Mouse (Mus musculus): ENCODE measurements around the gene Stox2.

Gene Stox2

DNA sequence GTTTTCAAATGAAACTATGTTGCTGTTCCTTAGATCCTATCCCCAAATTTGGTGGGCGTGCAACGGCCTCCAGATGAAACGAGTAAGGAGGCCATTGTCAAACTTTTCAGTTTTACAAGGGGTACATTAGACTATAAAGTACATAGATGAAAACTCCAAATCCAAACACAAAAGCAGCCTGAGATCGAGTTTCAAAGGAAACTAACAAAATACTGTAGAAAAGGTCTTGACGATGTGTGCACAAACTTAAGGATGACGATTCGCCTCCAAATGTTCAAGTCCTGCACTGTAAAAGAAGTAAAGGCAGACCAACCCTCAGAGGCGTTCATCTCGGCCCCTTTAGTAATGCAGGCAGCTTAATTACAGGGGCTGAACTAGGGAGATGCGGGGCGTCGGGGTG lies 34.8 kb downstream of the Stox2 start:
- DNase-seq (ENCODE audit: extremely low read depth, insufficient read length, low spot score), result no peak

- no peak for DNase-seq (ENCODE audit: extremely low read depth, insufficient read length, low spot score)
Observed at GRCm38 (mm10) chr8:47409061-47409460, 37.1 kb downstream of the Stox2 start.

DNA sequence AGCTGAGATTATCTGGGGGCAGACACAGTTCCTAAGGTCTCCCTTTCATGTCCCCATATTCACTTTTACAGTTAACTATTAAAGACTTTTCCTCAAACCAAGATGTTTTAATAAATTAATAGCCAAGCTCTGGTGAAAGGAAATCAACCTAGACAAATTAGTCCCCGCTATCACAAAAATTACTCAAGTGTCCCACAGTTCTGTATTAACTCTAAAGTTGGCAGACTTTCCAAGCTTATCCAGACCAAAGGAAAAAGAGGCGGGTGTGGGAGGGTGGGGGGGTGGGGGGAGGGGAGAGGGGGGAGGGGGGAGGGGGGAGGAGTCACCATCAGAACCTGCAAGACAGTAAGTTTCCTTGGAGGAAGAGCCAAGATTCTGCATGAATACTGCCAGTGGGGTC lies 41.3 kb downstream of the Stox2 start:
- no peak for DNase-seq (ENCODE audit: extremely low read depth, insufficient read length, low spot score)

- no peak for DNase-seq (ENCODE audit: extremely low read depth, insufficient read length, low spot score)
Observed at GRCm38 (mm10) chr8:47392927-47393326, 53.2 kb downstream of the Stox2 start.

- no peak for DNase-seq (ENCODE audit: extremely low read depth, insufficient read length, low spot score)
Observed at GRCm38 (mm10) chr8:47392290-47392689, 53.9 kb downstream of the Stox2 start.

DNA sequence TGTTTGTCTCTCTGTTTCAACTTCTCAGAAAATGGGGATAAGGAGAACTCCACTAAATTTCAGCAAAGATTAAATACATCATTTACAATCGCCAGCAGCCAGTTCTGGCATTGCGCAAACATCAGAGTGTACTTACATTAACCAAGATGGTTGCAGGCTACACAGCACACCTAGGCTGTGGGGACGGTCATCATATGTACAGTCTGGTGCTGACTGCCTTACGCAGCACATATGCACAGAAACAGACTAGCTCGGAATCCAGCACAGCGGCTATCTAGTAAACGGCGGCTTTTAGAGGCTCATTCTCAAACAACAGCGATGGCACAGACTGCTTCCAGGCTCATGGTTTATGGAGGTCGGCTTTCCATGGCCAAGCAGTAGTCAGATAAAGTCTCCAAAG lies 54.3 kb downstream of the Stox2 start:
- no peak for DNase-seq (ENCODE audit: extremely low read depth, insufficient read length, low spot score)

GRCm38 (mm10) chr8:47389430-47389829 lies 56.7 kb downstream of the Stox2 start:
- DNase-seq (ENCODE audit: extremely low read depth, insufficient read length, low spot score), result no peak

GRCm38 (mm10) chr8:47388171-47388570 lies 58.0 kb downstream of the Stox2 start:
- DNase-seq (ENCODE audit: extremely low read depth, insufficient read length, low spot score), result no peak

GRCm38 (mm10) chr8:47385810-47386209 lies 60.4 kb downstream of the Stox2 start:
- no peak for DNase-seq (ENCODE audit: extremely low read depth, insufficient read length, low spot score)

DNA sequence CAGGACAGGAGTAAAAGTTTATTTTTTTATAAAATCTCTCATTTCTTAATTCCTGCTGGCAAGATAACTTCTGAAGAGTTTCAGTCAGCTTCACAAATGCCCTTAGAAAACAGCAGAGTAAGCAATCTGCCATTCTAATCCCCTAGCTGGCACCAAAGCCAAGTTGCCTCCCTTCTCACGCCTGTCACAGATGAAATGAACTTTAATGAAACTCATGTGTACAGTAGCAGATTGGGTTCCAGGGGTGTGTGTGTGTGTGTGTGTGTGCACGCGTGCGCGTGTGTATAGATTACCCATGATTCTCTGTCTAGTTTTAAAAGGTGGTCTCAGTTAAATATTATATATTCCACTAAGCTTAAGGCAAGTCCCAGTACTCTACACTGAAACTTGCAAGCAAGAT lies 62.0 kb downstream of the Stox2 start:
- DNase-seq (ENCODE audit: extremely low read depth, insufficient read length, low spot score), result no peak

GRCm38 (mm10) chr8:47383632-47384031 lies 62.5 kb downstream of the Stox2 start:
- no peak for DNase-seq (ENCODE audit: extremely low read depth, insufficient read length, low spot score)

GRCm38 (mm10) chr8:47381216-47381615 lies 64.9 kb downstream of the Stox2 start:
- DNase-seq (ENCODE audit: extremely low read depth, insufficient read length, low spot score), result no peak

GRCm38 (mm10) chr8:47380725-47381124 lies 65.4 kb downstream of the Stox2 start:
- DNase-seq (ENCODE audit: extremely low read depth, insufficient read length, low spot score), result no peak

GRCm38 (mm10) chr8:47380075-47380474 lies 66.1 kb downstream of the Stox2 start:
- no peak for DNase-seq (ENCODE audit: extremely low read depth, insufficient read length, low spot score)

DNA sequence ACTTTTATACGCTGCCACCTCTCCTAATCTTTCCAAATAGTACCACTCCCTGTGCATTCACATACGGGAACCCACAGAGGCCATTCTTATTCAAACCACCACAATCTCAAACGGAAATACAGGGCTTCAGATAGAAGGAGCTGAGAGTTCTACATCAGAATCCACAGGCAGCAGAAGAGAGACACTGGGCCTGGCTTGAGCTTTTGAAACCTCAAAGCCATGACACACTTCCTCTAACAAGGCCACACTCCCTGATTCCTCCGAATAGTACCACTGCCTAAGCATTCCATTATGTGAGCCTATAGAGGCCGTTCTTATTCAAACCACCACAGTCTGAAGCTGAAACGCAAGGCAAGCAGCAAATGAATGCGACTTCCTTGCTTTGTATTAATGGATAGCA lies 69.5 kb downstream of the Stox2 start:
- no peak for DNase-seq (ENCODE audit: extremely low read depth, insufficient read length, low spot score)

GRCm38 (mm10) chr8:47373757-47374156 lies 72.4 kb downstream of the Stox2 start:
- no peak for DNase-seq (ENCODE audit: extremely low read depth, insufficient read length, low spot score)

DNA sequence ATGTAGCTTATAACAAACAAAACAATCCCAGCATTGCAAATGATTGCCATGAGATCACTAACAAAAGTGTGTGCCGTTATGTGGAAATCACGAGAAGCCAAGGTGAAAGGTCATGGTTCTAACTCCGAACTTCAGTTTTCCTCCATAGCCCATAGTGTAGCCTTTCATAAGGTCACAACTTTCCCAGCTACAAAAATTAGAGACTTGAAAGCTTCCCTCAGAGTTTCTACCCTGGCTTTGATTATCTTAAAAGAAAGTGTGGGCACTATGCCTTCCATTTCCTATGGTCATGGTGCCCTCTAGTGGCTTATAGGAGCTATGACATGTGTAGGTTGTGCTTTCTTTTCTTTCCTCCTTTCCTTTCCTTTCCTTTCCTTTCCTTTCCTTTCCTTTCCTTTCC lies 74.6 kb downstream of the Stox2 start:
- no peak for DNase-seq (ENCODE audit: extremely low read depth, insufficient read length, low spot score)

DNA sequence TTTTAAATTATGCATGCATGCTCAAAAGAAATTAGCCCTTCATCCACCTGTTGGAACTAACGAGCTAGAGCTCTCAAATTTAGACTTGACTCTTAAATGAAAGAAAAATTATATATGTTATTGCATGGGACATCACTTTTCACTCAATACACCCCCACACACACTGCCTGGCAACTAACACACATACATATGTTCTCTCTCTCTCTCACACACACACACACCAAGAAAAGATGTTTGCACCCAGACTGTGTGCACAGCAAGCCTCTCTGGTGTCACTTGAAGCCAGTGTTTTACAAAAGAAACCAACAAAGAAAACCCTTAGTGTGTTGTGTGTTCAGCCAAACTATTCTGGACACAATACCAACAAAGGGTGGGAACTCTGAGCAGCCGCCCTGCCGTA lies 75.1 kb downstream of the Stox2 start:
- DNase-seq (ENCODE audit: extremely low read depth, insufficient read length, low spot score), result no peak

GRCm38 (mm10) chr8:47370421-47371080 lies 75.6 kb downstream of the Stox2 start:
- DNase-seq (ENCODE audit: extremely low read depth, insufficient read length, low spot score), result peak; percentile 31

DNA sequence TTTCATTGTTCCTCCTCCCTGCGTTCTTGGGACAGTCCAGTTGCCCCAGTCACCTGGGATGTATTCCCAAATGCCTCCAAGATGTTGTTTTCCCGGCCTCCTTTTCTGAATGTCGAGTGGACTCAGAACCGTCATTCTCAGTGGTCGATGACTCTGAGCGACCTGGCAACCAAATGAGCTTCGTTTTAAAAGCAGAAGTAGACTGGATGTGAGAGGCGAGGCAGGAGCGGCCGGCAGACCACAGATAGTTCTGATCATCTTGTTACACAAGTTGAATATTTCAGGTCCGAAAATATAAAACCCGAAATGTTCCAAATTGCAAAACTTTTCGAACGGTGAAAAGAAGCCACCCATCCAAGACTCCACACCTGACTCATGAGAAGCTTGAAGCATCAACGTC lies 76.2 kb downstream of the Stox2 start:
- no peak for DNase-seq (ENCODE audit: extremely low read depth, insufficient read length, low spot score)

DNA sequence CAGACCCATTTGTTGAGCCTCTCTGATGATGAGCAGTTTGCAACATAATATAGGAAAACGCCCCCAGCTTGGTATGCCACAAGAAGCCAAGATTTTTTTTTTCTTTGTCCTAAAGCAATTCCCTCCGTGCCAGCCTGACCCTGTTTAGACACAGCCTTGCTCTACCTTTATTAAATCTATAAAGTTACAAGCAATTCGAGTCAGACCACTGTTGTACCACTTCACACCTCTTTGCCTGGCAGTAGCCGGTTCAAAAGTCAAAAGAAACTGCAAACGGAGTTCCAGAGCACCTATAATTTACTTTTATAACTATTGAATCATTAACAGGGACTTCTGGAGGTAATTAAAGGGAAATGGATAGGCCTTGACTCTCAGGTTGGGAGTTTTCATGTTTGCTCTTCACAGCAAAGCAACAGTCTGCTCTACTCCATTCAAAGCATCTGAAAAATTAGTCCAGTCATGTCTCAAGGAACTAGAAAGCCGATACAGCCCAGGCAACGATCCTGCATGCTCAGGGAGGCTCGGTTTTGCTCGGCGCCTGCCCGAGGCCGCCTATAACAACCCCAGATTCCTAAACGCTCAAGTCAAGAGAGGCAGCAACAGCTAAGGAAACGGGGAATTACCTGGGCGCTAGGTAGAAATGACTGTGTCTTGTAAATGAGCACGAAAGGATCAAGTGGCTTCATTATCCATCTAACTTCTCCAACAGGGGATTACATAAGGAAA lies 77.0 kb downstream of the Stox2 start:
- DNase-seq (ENCODE audit: extremely low read depth, insufficient read length, low spot score), result no peak

DNA sequence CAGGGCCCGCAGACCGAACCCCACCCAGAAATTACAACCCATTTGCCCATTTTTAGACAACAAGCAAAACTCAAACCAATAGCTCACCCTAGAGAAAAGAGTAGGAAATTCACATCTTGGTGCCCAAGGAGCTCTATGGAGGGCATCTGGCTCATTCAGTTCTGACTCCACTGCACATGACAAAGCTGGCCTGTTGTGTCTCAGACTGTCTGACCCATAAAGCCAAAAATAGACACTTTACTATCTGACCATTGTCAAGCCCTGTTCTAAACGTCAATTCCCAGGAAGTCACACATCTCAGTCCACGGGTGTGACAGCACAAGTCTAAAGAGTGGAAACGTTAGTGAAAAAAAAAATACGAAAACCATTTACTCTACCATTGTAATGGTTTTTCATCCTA lies 79.1 kb downstream of the Stox2 start:
- DNase-seq (ENCODE audit: extremely low read depth, insufficient read length, low spot score), result no peak

GRCm38 (mm10) chr8:47363271-47363670 lies 82.9 kb downstream of the Stox2 start:
- no peak for DNase-seq (ENCODE audit: extremely low read depth, insufficient read length, low spot score)

All from 3134 (cell line).